Mouse (Mus musculus): Measurements from ENCODE around the gene Smad5.

- no peak for TF ChIP-seq CTCF (IDR thresholded peaks at IDR 0.05)
- no peak for TF ChIP-seq POLR2A (IDR thresholded peaks at IDR 0.05; ENCODE audit: insufficient read depth, low read depth, low read length)
- no peak for TF ChIP-seq EP300 (IDR thresholded peaks at IDR 0.05; ENCODE audit: insufficient read depth, low read depth, low read length)
These were observed 38.9 kb downstream of the Smad5 start for GRCm38 (mm10) chr13:56741691-56742090.
